Mouse (Mus musculus) forebrain, embryonic 11.5 days (tissue): ENCODE measurements at regions not wholly inside any gene's neighbourhood (a gene's known extent, or its start where the extent isn't known, plus 50 kb on each side); places are given as distances from the start of the nearest gene placed in this dataset.

Experiments used
- ATAC-seq: fragments of 200-750 bp; cut with Nextera tagmentation; replicated peaks from 2 replicates; pipeline ENCODE4 v1.8.0; 2017; ENCODE audit warnings: moderate TSS enrichment; ENCODE audit not compliant: low FRiP score
- DNase-seq: peaks from one replicate; pipeline ENCODE4 v3.0.0-alpha.2; 2017; ENCODE audit warnings: low spot score
- H3K27ac ChIP-seq: fragments of 300-500 bp; sonication (generic); 2 replicates; pipeline ENCODE4 v1.5.1; 2014; ENCODE audit warnings: low read depth, low read length
- H3K27me3 ChIP-seq: fragments of 300-500 bp; sonication (generic); 2 replicates; pipeline ENCODE4 v1.6.1; 2014; ENCODE audit warnings: mild to moderate bottlenecking, low read length, mixed read lengths; ENCODE audit not compliant: control insufficient read depth, insufficient read depth
- H3K36me3 ChIP-seq: fragments of 300-500 bp; sonication (generic); 2 replicates; pipeline ENCODE4 v1.6.1; 2014; ENCODE audit warnings: mild to moderate bottlenecking, low read length, moderate library complexity, mixed read lengths; ENCODE audit not compliant: control insufficient read depth, insufficient read depth
- H3K4me1 ChIP-seq: fragments of 300-500 bp; sonication (generic); replicated peaks from 2 replicates; pipeline ENCODE4 v1.6.1; 2014; ENCODE audit warnings: low read length, mixed read lengths; ENCODE audit not compliant: control insufficient read depth, insufficient read depth
- H3K4me2 ChIP-seq: fragments of 300-500 bp; sonication (generic); 2 replicates; pipeline ENCODE4 v1.6.1; 2014; ENCODE audit warnings: low read depth, mild to moderate bottlenecking, low read length, moderate library complexity, mixed read lengths; ENCODE audit not compliant: severe bottlenecking
- H3K4me3 ChIP-seq: fragments of 300-500 bp; sonication (generic); 2 replicates; pipeline ENCODE4 v1.5.1; 2014; ENCODE audit warnings: low read depth, low read length
- H3K9ac ChIP-seq: fragments of 300-500 bp; sonication (generic); 2 replicates; pipeline ENCODE4 v1.6.1; 2014; ENCODE audit warnings: low read length
- H3K9me3 ChIP-seq: fragments of 300-500 bp; sonication (generic); 2 replicates; pipeline ENCODE4 v1.6.1; 2016; ENCODE audit warnings: low read length, mixed read lengths; ENCODE audit not compliant: control insufficient read depth
- WGBS: fragments of 180-500 bp; shearing (Covaris S2); extraction: QIAGEN DNeasy Blood & Tissue Kit; methylation state at CpG from one replicate; pipeline ENCODE4 v1.1.7; 2014; 5-methylcytosine and 5-hydroxymethylcytosine counted together

- 97% methylated on average over 1 of the region's 1 CpGs for WGBS
- Histone ChIP-seq H3K9me3 (no peaks in the 10 kb centered on the region), H3K4me2 (no peak overlapping the region), H3K27me3 (no peaks in the 10 kb centered on the region), H3K4me3 (no peak overlapping the region), H3K36me3 (no peaks in the 10 kb centered on the region), H3K9ac (no peak overlapping the region), H3K4me1 (no peaks in the 10 kb centered on the region), H3K27ac (no peak overlapping the region)
- DNase-seq, result peak; percentile 32
- no peak for ATAC-seq
Observed at GRCm38 (mm10) chr17:15214157-15214685, 162.5 kb downstream of the Dll1 start.

GRCm38 (mm10) chr17:15208808-15209173, 167.5 kb upstream of the Gm3448 start:
- H3K4me3 ChIP-seq, result no peak overlapping the region
- H3K27ac ChIP-seq, result peak overlapping the region; percentile 60
- no peaks in the 10 kb centered on the region for H3K27me3 ChIP-seq
- H3K9ac ChIP-seq, result peak overlapping the region; percentile 3; the same call in 1 of the 2 replicates
- H3K9me3 ChIP-seq, result no peaks in the 10 kb centered on the region
- H3K4me2 ChIP-seq, result peak overlapping the region; percentile 57
- peaks cover 9% of the 10 kb centered on the region; the same call in 1 of the 2 replicates for H3K4me1 ChIP-seq
- no peaks in the 10 kb centered on the region for H3K36me3 ChIP-seq
- DNase-seq (peak; percentile 50), ATAC-seq (0 out of 2 replicates have a peak, but pooled peaks have one; percentile 30)
- 30% methylated on average over 3 of the region's 3 CpGs for WGBS

- H3K27ac ChIP-seq, result peak overlapping the region; percentile 60
- H3K4me2 ChIP-seq, result peak overlapping the region; percentile 57
- no peaks in the 10 kb centered on the region for H3K27me3 ChIP-seq
- H3K4me3 ChIP-seq, result peak overlapping the region; percentile 30
- H3K36me3 ChIP-seq, result no peaks in the 10 kb centered on the region
- ATAC-seq (peak; percentile 89), DNase-seq (peak; percentile 91)
- H3K9me3 ChIP-seq, result no peaks in the 10 kb centered on the region
- peak overlapping the region; percentile 45 for H3K9ac ChIP-seq
- peaks cover 9% of the 10 kb centered on the region; the same call in 1 of the 2 replicates for H3K4me1 ChIP-seq
- 2% methylated on average over 19 of the region's 19 CpGs for WGBS
Observed at GRCm38 (mm10) chr17:15208030-15208807, 166.9 kb upstream of the Gm3448 start.

- H3K9ac ChIP-seq, result peak overlapping the region; percentile 45
- WGBS, result 19% methylated on average over 24 of the region's 24 CpGs
- no peaks in the 10 kb centered on the region for H3K36me3 ChIP-seq
- peak; percentile 57 for ATAC-seq
- peak overlapping the region; percentile 53 for H3K27ac ChIP-seq
- peak overlapping the region; percentile 57 for H3K4me2 ChIP-seq
- peak overlapping the region; percentile 30 for H3K4me3 ChIP-seq
- H3K27me3 ChIP-seq, result no peaks in the 10 kb centered on the region
- peaks cover 9% of the 10 kb centered on the region; the same call in 1 of the 2 replicates for H3K4me1 ChIP-seq
- no peak for DNase-seq
- no peaks in the 10 kb centered on the region for H3K9me3 ChIP-seq
Observed at GRCm38 (mm10) chr17:15207182-15208029, 166.1 kb upstream of the Gm3448 start.

- DNase-seq, result peak; percentile 52
- H3K9me3 ChIP-seq, result no peaks in the 10 kb centered on the region
- no peaks in the 10 kb centered on the region for H3K36me3 ChIP-seq
- H3K4me1 ChIP-seq, result peaks cover 9% of the 10 kb centered on the region; the same call in 1 of the 2 replicates
- H3K27ac ChIP-seq, result no peak overlapping the region
- H3K27me3 ChIP-seq, result no peaks in the 10 kb centered on the region
- no peak for ATAC-seq
- no peak overlapping the region for H3K9ac ChIP-seq
- H3K4me2 ChIP-seq, result no peak overlapping the region
- H3K4me3 ChIP-seq, result no peak overlapping the region
- WGBS, result 79% methylated on average over 4 of the region's 4 CpGs
Observed at GRCm38 (mm10) chr17:15205799-15206198, 164.5 kb upstream of the Gm3448 start.

GRCm38 (mm10) chr17:15204524-15204923, 163.2 kb upstream of the Gm3448 start:
- no peaks in the 10 kb centered on the region for H3K27me3 ChIP-seq
- ATAC-seq (no peak), DNase-seq (no peak)
- no peak overlapping the region for H3K4me2 ChIP-seq
- peaks cover 10% of the 10 kb centered on the region; the same call in 1 of the 2 replicates for H3K4me1 ChIP-seq
- no peak overlapping the region for H3K27ac ChIP-seq
- no peak overlapping the region for H3K4me3 ChIP-seq
- no peaks in the 10 kb centered on the region for H3K9me3 ChIP-seq
- H3K9ac ChIP-seq, result no peak overlapping the region
- WGBS, result 61% methylated on average over 1 of the region's 1 CpGs
- H3K36me3 ChIP-seq, result no peaks in the 10 kb centered on the region

- Histone ChIP-seq H3K4me2 (no peak overlapping the region), H3K27me3 (no peaks in the 10 kb centered on the region), H3K9me3 (no peaks in the 10 kb centered on the region), H3K9ac (peak overlapping the region; percentile 27; the same call in 1 of the 2 replicates), H3K4me3 (no peak overlapping the region), H3K27ac (no peak overlapping the region), H3K36me3 (no peaks in the 10 kb centered on the region), H3K4me1 (peaks cover 13% of the 10 kb centered on the region)
- DNase-seq (peak; percentile 58), ATAC-seq (peak; percentile 39; the same call in 1 of the 2 replicates)
- 30% methylated on average over 3 of the region's 3 CpGs for WGBS
Observed at GRCm38 (mm10) chr17:15199235-15199634, 157.9 kb upstream of the Gm3448 start.

GRCm38 (mm10) chr17:15197361-15197760, 156.0 kb upstream of the Gm3448 start:
- 91% methylated on average over 6 of the region's 6 CpGs for WGBS

More at GRCm38 (mm10) chr17:15197361-15197760, 156.0 kb upstream of the Gm3448 start:
- Histone ChIP-seq H3K27ac (no peak overlapping the region), H3K9me3 (no peaks in the 10 kb centered on the region), H3K36me3 (no peaks in the 10 kb centered on the region), H3K9ac (no peak overlapping the region), H3K27me3 (no peaks in the 10 kb centered on the region), H3K4me2 (no peak overlapping the region), H3K4me1 (peaks cover 13% of the 10 kb centered on the region), H3K4me3 (no peak overlapping the region)
- ATAC-seq (no peak), DNase-seq (no peak)
